Mouse (Mus musculus) adrenal gland, postnatal 10 days (tissue): ENCODE measurements around the gene Nhs. TPM values are rescaled to one million over a fixed set of nuclear protein-coding genes. Genes with fewer than 3 reads are reported as not detected.

Source experiments
- DNase-seq: peaks from one replicate; pipeline ENCODE4 v3.0.0; 2021; ENCODE audit warnings: mixed read lengths
- total RNA-seq, 2 experiments: library from RNA; stranded (reverse); gene quantifications; 2 replicates each; pipeline ENCODE4 v1.2.3; 2021

The Nhs gene
- total RNA-seq, 2 experiments from 2014 or later = 1.6 to 1.8 TPM

DNA sequence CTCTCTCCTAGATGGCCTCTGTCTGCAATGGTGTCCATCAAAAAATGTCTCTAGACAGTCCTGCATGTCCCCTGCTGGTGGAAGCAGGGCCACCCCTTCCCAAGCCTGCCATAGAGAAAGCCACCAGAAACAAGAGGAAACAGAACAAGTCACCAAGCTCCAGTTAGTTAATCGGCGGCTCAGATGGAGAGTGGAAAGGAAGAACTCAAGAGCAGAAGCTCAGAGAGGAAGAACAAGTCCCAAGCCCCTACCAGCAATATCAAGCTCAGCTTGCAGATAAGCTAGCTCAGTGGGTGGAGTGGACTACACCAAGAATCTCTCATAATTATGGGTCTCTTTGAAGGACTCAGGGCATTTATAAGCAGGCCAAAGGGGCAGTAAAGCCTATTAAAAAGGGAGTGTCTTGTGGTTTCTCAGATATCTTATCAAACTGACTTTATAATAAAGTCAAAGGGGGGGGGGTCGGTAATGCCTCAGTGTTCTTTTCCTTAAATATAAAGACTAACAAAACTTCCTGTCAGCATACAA, 139.4 kb downstream of the Nhs start:
- no peak for DNase-seq

DNA sequence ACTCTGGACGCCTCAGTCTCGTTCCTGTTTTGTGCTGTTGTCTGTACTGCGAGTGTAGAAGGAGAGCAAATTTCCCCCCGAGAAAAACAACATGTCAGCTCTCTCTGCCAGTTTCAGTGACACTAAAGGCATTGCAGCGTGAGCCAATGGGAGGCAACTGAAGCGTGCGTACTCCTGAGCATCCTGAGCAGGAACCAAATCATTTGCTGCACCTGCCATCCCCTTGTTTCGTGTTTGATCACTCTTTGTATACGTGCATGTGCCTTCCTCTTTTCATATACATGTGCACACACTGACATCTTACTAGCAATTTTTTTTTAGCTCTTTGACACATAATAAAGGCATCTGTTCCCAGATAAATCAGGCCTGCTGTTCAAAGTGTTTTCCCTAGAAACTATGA, 142.1 kb downstream of the Nhs start:
- DNase-seq = no peak

DNA sequence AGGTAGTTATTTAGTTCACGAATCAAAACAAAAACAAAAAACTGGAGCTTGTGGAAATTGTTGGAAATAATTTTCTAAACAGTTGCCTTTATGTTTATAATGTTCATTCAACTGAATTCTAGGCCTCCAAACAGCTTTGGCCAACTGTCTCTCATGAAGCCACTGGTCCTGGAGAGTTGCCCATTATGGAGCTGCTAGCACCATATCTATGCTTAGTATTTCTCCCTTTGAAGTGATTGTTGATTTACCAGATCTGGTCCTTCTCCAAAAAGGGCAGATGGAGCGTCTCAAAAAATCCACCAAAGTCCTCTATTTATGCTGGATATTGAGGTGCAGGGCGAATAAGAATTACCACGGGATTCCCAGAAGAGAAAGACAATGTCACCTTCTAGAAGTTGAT, 147.0 kb downstream of the Nhs start:
- no peak for DNase-seq

DNA sequence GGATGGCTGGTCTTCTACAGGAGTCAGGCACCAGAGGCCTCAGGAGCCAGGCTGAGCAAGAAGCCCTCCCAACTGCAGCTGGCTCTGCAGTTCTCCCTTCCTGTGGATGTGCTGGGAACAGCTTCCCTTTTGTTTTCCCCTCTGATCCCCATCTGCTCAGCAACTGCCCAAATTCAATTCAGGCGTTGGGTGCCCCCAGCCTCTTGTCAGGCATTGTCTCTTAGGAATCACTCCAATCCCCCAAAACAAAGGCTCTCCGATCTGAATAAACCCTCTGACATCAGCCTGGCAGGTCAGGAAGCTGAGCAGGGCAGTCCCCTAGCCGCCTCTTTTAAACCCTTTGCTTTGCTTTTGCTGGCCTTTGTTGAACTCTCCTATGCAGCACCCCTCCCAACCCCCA, 149.7 kb downstream of the Nhs start:
- DNase-seq = no peak

DNA sequence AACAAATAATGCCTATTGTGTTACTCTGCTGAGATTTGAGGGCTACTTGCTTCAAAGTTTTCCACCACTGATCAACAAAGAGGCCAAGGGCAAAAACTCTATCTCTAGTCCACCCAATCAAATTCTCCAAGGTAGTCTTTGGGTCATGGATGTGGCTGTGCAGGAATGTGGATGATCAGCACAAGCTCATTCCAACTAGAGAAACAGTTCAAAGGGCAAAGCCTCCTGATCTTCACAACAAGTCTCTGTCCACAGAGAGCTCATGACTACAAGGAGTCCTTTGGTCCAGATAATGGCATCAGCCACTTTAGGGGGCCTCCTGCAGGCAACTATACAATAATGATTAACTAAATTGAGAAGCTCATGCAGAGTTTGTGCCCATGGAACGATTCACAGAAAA, 155.7 kb downstream of the Nhs start:
- no peak for DNase-seq

DNA sequence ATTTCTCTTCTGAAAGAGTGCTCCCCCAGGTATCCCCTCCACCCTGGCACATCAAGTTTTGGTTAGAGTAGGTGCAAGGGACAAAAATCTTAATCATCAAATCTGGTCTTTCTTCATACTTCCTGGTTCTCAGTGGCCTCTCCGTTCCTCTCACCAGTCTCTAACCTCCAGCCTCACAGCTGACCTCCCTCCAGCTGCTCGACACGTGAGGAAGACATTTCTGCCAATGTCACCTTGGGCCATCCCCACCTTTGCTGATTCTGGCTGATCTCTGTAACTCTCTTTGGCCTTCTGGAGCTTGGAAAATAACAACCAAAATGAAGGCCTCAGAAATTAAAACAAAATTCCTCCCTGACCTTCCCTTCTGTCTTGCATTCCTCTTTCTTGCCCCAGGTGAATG, 160.7 kb downstream of the Nhs start:
- DNase-seq = no peak

DNA sequence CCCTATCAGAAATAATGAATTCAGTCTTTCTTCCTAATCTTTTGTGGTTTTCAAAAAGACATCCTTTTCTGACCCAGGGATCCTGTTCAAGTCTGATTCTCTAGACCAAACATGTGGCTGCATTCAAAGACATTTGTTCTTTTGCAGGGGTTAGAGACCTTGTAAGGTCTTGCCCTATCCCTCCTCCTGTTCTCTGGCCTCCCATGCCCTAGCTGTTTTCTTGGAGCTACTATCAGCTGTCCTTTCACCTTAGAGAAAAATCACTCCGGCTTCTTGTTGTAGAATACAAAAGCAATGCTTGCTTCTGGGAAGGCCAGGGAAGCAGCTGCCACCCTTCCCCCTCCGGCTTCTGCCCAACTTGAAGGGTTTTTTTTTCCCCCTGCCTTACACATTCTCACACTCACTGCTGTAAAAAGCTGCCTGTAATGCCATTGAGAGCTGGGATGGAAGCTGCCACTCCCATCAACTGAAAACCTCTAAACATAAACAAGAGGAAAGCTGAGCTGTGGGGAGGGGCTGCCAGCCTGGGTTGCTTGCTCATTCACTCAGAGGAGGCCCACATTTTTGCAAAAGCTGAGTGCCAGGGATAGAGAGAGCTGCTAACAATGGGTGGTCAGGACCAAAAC, 162.2 kb downstream of the Nhs start:
- DNase-seq = no peak

DNA sequence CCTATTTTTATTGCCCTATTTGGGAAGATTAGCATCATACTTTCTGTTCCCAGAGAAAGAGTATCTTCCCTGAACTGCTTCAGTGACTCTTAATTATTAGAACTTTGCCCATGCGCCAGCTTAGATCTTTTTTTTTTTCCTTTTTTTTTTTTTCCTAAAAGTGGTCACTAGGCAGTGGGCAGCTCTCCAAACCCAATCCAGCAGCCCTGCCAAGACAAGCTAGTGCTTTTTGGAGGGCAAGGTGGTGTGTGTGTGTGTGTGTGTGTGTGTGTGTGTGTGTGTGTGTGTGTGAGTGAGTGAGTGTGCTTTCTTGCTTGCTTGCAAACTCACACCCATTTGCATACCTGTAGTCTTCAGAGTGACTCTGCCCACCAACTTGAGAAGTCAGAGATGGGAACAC, 169.4 kb downstream of the Nhs start:
- peak; percentile 12 for DNase-seq

DNA sequence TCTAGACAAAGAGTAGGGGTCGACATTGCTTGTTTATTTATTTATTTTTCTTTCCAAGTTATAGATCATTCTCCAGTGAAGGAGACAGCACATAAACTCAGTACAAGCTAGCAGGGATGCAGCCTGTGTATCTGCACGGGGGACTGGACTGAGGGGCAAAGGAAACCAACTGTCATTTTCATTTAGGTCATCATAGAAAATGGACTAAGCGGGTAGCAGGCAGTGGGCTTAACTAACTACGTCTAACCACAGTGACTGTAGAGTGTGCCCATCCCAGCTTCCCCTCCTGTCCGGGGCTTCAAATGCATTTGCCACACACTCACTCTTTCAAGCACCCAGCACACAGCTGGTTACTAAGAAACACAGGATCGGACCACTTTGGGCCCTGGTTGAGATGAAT, 174.6 kb downstream of the Nhs start:
- no peak for DNase-seq

DNA sequence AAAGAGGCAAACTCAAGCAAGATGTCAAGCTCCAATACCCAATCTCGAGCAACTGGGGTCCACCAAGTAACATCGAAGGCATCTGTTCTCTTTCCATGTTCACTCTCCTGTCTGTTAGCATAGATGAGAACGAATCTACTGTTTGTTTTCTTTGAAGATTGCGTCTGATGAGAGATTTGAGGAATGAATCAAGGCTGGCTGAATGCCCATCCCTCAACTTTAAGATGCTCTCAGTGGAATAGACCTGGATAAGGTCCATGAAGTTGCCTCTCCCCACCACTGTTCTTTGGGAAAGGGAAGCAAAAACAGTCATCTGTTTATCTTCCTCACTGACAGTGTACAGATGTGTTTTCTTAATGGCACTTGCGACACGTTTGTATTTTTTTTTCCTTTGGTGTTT, 178.1 kb downstream of the Nhs start:
- DNase-seq = no peak

DNA sequence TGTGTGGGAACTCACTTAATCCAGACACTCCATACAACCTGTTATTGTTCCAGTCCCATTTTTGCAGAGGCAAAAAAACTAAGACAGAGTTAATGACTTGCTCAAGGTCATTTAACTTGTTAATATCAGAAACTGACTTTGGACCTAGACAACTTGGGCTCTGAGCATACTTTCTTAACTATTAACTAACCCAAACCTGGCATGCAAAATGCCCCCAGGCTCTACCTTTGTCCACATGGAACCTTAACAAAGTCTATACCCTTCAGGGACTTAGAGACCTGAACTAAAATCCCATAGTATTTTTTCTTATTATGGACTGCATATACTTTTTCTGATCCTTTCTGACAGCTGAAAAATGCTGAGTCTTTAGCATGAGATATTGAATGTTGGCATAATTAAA, 179.6 kb downstream of the Nhs start:
- DNase-seq = no peak

DNA sequence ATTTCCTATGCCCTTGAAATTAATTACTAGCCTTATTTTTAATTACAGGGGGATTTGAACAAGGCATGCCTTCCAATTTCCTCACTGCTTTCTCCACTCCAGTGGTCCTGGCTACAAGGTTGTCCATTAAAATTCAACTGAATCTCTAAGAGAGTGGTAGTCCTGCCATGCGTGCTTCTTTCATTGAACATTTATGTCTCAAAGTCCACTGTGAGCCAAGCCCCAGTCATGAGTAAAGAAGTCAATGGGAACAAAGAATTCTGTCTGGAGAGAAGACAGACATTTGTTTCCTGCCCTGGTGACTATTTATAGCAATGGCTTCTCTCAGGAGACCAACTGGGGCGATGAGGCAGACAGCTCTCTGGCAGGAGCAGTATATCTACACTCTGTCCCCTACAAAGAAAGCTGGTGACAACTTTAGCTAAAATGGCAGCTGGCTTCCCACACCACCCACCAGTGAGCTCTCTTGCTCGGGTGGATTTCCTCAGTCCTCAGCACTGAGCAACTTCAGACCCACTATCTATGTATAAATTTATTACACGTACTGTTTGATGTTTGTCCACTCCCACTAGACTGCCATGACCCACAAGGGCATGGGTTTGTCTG, 182.2 kb downstream of the Nhs start:
- no peak for DNase-seq

DNA sequence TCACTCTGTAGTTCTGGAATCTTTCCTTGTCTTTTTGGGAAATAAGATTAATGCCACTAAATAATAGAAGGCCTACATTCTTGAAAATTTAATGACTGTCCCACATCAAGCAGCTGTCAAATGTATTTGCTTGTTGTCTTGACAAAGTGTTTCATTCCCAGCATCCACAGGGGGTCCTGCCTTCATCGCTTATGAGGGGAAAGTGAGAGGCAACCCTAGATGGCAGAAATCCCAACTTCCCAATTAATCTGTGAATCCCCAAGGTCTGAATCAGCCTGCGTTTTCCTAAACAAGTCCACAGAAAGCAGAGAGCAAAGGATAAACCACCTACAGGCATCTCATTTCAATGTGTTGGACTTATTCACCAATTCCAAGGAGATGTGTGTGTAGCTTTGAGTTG, 183.2 kb downstream of the Nhs start:
- DNase-seq = no peak

DNA sequence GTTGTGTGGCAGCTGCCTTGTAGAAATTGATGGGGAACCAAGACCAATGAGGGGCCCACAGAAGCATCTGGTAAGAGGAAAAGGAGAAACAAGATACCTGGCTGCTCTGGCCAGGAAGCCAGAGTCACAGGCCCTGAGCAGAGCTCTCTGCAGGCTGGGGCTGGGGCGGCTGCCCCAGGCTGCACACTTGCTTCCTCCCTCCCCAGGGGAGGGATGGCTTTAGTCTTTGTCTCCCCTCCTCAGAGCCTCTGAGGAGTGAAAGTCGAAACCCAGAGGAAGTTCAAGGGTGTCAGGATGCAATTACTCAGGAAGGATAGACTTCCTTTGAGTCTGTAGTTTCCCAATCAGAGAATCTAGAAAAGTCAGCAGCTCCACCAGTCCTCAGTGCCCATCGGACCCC, 186.0 kb downstream of the Nhs start:
- DNase-seq = no peak

DNA sequence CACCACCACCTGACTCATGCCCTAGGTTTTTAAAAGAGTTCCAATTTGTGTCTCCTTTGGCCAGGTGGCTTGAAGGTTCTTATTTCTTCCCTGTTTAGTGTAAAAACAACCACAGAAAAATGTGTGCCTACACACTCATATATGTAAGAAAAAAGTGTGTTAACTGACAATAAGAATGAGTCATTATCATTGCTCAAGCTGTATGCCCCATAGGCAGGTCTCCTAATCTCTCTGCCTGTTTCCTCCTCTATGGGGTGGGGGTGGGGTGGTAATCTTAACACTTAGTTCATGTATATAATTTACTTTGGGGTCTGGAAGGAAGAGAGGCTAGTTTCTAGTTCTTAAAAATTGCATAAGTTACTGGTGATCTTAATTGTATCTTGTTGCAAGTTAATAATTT, 186.8 kb downstream of the Nhs start:
- no peak for DNase-seq

DNA sequence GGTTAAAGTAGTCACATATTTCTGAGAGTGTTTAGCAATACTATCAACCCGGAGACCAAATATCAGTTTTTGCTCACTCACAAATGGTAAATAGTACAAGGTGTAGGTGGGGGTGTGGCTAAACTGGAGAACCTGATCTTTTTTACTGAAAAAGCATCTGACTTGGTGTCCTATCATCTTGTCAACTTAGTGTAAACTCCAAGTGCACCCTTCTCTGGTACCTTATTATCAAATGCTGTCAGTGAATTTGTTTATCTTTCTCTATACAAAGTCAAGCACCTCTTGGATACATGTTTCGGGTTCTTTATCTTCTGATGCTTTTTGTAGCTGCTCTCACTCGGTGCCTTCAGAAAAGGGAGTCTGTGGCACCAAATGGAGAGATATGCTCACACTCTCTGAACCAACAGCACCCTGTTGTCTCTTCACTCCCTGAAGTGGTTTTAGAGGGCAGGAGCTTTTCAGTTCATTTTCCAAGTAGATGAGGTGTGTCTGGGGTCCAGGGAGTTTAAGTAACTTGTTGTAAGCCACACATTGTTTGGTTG, 187.5 kb downstream of the Nhs start:
- no peak for DNase-seq

DNA sequence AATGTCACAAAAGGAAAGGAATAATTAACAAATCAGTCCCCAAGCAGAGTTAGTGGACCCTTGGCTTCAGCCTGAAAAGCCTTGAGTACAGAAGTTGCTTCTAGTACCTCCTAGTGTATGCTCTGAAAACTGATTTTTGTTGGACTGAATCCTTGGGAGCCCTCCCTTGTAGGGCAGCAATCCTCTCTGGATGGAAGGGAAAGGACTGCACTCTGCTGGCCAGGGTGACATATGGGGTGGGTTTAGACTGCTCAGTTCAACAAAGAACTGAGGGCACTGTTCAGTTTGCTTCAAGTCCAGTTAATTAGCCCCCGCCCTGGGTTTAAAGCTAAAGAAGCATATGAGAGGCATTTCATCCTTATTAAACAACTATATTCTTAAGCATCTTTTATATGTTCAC, 188.4 kb downstream of the Nhs start:
- DNase-seq = no peak

DNA sequence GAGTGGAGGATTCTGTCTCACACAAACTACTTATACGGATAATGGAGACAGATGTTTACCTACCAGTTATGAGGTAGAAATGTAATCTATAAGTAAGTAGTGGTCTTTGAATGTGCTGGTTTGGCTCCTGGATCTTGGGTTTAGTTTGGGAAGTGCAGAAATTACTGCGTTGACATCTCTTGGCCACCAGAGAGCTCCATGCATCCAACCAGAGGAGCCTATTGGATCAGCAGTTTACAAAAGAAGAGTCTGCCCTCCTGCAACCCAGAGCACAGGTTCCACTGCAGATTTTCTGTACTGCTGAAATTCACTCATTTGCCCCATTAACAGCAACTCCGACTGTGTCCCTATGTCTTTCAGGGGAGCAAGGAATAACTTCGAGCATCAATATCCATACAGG, 191.8 kb downstream of the Nhs start:
- peak; percentile 15 for DNase-seq

DNA sequence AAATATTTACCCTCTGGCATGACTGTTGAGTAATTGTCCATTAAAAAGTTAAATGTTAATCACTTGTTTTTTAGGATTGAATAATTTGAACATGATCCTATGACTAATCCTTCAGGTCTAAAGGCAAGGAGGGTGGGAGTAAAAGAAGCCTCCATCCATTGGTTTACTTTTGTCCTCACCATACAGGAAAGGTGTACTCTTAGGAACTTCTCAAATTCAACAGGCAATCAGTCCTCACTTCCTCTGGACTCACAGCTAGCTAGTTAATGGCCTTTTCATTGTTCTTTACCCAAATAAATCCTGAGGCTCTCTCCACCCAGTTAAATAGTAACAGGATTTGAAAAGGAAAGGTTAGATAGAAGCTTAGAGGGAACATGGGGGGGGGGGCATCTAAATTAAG, 196.2 kb downstream of the Nhs start:
- DNase-seq = no peak

DNA sequence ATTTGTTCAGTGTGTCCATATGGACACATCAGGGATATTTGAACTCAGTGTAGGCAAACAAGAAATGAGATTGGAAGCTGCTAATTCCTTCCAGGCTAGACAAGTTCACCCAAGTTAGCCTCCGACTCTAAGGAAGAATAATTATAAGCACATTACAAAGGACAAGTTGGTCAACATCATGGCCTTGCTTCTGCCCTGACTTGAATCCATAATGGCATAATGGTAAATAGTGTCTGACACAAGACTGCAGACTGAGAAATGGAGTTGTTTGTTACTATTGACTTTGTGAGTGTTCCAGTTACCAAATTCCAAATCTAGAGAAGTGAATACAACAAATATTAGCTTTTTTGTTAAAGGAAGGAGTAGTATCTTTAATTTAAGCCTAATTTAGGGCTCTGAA, 196.7 kb downstream of the Nhs start:
- DNase-seq = no peak

DNA sequence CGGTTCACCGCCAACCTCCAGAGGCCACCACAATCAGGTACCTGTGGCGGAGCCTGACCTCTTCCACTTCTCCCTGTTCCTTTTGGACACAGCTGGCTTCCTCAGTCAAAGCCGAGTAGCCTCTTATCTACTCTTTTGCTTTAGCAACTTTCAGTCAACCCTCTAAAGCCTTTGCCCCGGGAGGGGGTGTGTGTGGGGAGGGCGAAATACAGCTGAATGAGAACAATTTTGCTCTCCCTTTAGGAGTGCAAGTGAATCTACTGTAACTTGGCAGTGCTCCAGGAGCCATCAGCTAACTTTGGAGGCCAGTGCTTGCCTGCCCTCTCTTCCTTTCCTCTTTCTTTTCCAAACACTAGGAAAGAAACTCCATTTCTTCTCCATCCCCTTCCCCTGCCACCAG, 197.8 kb downstream of the Nhs start:
- peak; percentile 38 for DNase-seq

DNA sequence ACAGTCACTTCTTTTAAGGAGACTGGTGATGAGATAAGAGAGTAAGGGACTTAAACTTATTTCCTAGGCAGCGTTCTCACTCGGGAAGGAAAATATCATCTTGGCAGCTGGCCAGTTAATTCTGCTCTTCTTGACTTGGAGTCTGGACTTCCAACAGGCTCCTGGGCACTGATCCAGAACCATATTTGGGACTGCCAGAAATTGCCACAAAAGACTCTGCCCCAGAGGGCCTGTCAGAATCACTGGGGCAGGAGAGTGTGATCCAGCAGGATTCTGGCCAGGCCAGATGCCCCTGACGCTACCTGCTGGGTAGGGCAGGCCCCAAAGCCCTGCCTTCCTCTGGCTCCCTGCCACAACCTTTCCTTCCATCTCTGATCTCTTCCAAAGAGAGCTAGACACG, 198.4 kb downstream of the Nhs start:
- peak; percentile 70 for DNase-seq

DNA sequence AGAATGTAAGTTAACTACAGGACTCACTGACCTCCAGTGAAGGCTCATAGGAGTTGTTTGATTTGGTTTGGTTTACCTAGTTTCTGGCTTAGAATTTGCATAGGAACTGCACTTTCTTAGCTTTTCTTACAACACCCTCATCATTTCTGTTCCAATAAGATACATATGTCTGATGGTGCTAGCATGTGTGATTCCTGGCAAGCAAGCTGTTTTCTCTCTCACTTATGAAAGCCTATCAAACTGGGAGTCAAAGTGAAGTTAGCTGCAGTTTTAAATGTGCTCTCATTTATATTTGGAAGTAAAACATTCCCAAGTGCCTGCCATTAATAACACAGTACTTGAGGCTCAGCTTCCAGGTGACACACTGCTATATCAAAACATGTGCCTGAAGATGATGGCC, 207.2 kb downstream of the Nhs start:
- DNase-seq = no peak

DNA sequence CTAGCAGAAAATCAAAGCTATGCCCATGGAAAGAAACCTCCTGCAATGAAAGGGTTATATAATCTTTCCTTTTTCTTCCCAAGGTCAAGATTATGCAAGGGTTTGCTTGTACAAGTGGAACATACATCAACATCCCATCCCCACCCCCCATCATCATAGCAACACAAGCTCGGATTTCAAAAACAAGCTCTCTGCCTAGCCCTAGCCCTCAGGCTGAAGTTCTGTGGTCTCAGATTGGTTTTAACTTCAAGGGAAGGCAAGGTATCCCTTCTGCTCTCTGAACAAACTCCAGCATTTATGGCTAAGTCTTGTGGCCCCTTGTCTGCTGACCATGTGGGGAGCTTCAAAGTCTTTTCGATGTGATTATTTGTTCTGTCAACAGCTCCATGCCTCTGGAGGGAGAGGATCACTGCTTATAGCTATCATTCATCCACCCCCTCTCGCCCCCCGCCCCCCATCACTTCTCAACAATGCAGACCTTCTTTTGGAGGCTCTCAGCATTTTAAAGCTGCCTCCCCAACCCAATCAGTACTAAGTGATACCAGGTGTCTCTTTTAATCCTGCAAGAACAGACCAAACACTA, 216.3 kb downstream of the Nhs start:
- no peak for DNase-seq
